Mouse (Mus musculus) MEL (cell line): ENCODE measurements at regions not wholly inside any gene's neighbourhood (a gene's known extent, or its start where the extent isn't known, plus 50 kb on each side); places are given as distances from the start of the nearest gene placed in this dataset.

Experiments
- DNase-seq: peaks from one replicate; pipeline ENCODE4 v3.0.0; 2011; ENCODE audit warnings: low read depth, low spot score
- H3K27ac ChIP-seq: 2 replicates; pipeline ENCODE4 v1.5.1; 2012; ENCODE audit warnings: low read depth, mild to moderate bottlenecking, control low read depth, low read length, moderate library complexity; ENCODE audit not compliant: control insufficient read depth
- H3K27me3 ChIP-seq, 2 experiments: fragments of 150-350 bp in 1 of 2; sonication (generic) in 1 of 2; 2 replicates each; pipeline ENCODE4 v1.6.1; 2012; ENCODE audit warnings: low read length in 2 of 2, mild to moderate bottlenecking in 2 of 2, improper control_type of control experiment in 1 of 2, moderate library complexity in 1 of 2; ENCODE audit not compliant: insufficient read depth in 2 of 2, control insufficient read depth in 1 of 2
- H3K36me3 ChIP-seq, 2 experiments: 2 replicates each; pipeline ENCODE4 v1.6.1; 2012 to 2014; ENCODE audit warnings: low read length in 2 of 2, improper control_type of control experiment in 1 of 2, inconsistent platforms in 1 of 2, mild to moderate bottlenecking in 1 of 2; ENCODE audit not compliant: insufficient read depth in 2 of 2, control insufficient read depth in 1 of 2
- H3K4me1 ChIP-seq, 2 experiments: fragments of 150-350 bp in 1 of 2; sonication (generic) in 1 of 2; 2 replicates each; pipeline ENCODE4 v1.6.1; 2012; ENCODE audit warnings: low read length in 2 of 2, improper control_type of control experiment in 1 of 2, mild to moderate bottlenecking in 1 of 2; ENCODE audit not compliant: insufficient read depth in 2 of 2, control insufficient read depth in 1 of 2
- H3K4me3 ChIP-seq, 2 experiments: fragments of 150-350 bp in 1 of 2; sonication (generic) in 1 of 2; 2 replicates each; pipeline ENCODE4 v1.5.1; 2012; ENCODE audit warnings: low read depth in 2 of 2, low read length in 2 of 2, mild to moderate bottlenecking in 2 of 2, moderate library complexity in 2 of 2, control low read depth in 1 of 2, improper control_type of control experiment in 1 of 2; ENCODE audit not compliant: control insufficient read depth in 1 of 2, insufficient read depth in 1 of 2
- H3K79me2 ChIP-seq: 2 replicates; pipeline ENCODE4 v1.6.1; 2012; ENCODE audit warnings: mild to moderate bottlenecking, low read length, moderate library complexity; ENCODE audit not compliant: control insufficient read depth, poor library complexity, insufficient read depth
- H3K9ac ChIP-seq: 2 replicates; pipeline ENCODE4 v1.6.1; 2012; ENCODE audit warnings: low read depth, mild to moderate bottlenecking, control low read depth, low read length, moderate library complexity; ENCODE audit not compliant: control insufficient read depth, poor library complexity, severe bottlenecking
- H3K9me3 ChIP-seq: fragments of 150-350 bp; sonication (generic); replicated peaks from 2 replicates; pipeline ENCODE4 v1.6.1; 2012; ENCODE audit warnings: mild to moderate bottlenecking, low read length, improper control_type of control experiment, moderate library complexity; ENCODE audit not compliant: insufficient read depth
- BHLHE40 ChIP-seq: IDR thresholded peaks from 2 replicates; pipeline ENCODE4 v1.6.1; 2012; ENCODE audit warnings: low read depth, mild to moderate bottlenecking, inconsistent platforms, low read length, improper control_type of control experiment, borderline replicate concordance
- CHD1 ChIP-seq: IDR thresholded peaks from 2 replicates; pipeline ENCODE4 v1.6.1; 2012; ENCODE audit warnings: low read depth, mild to moderate bottlenecking, inconsistent platforms, low read length, improper control_type of control experiment
- ELF1 ChIP-seq: IDR thresholded peaks from 2 replicates; pipeline ENCODE4 v1.6.1; 2014; ENCODE audit warnings: low read depth, mild to moderate bottlenecking, inconsistent platforms, low read length, improper control_type of control experiment, moderate library complexity
- GABPA ChIP-seq: IDR thresholded peaks from 2 replicates; pipeline ENCODE4 v1.6.1; 2012; ENCODE audit warnings: low read depth, mild to moderate bottlenecking, inconsistent platforms, low read length, improper control_type of control experiment, moderate library complexity
- GATA1 ChIP-seq: IDR thresholded peaks from 2 replicates; pipeline ENCODE4 v1.6.1; 2011; ENCODE audit warnings: low read depth, low read length, improper control_type of control experiment
- JUND ChIP-seq: IDR thresholded peaks from 2 replicates; pipeline ENCODE4 v1.6.1; 2011; ENCODE audit warnings: low read depth, mild to moderate bottlenecking, improper control_type of control experiment, low read length
- MEF2A ChIP-seq: IDR thresholded peaks from 2 replicates; pipeline ENCODE4 v1.6.1; 2014; ENCODE audit warnings: low read depth, mild to moderate bottlenecking, inconsistent platforms, low read length, improper control_type of control experiment; ENCODE audit not compliant: poor library complexity, insufficient replicate concordance, severe bottlenecking; ENCODE audit errors: extremely low read depth
- MXI1 ChIP-seq: IDR thresholded peaks from 2 replicates; pipeline ENCODE4 v1.6.1; 2011; ENCODE audit warnings: mild to moderate bottlenecking, low read depth, low read length, improper control_type of control experiment
- MYB ChIP-seq: IDR thresholded peaks from 2 replicates; pipeline ENCODE4 v1.6.1; 2011; ENCODE audit warnings: mild to moderate bottlenecking, low read depth, low read length, improper control_type of control experiment
- NELFE ChIP-seq: IDR thresholded peaks from 2 replicates; pipeline ENCODE4 v1.6.1; 2011; ENCODE audit warnings: low read depth, low read length, improper control_type of control experiment
- POLR2A ChIP-seq, 2 experiments: IDR thresholded peaks; 2 replicates each; pipeline ENCODE4 v1.6.1; 2011 to 2012; ENCODE audit warnings: low read length in 2 of 2, mild to moderate bottlenecking in 2 of 2, control low read depth in 1 of 2, improper control_type of control experiment in 1 of 2, low read depth in 1 of 2, moderate library complexity in 1 of 2; ENCODE audit not compliant: control insufficient read depth in 1 of 2, insufficient read depth in 1 of 2, poor library complexity in 1 of 2
- SIN3A ChIP-seq: IDR thresholded peaks from 2 replicates; pipeline ENCODE4 v1.6.1; 2012; ENCODE audit warnings: low read length, improper control_type of control experiment, inconsistent platforms
- TAL1 ChIP-seq: IDR thresholded peaks from 2 replicates; pipeline ENCODE4 v1.6.1; 2012; ENCODE audit warnings: mild to moderate bottlenecking, inconsistent platforms, low read length, moderate library complexity, mixed read lengths
- TBP ChIP-seq: IDR thresholded peaks from 2 replicates; pipeline ENCODE4 v1.8.0; 2011; ENCODE audit warnings: low read depth, low read length, improper control_type of control experiment
- UBTF ChIP-seq: IDR thresholded peaks from 2 replicates; pipeline ENCODE4 v1.6.1; 2012; ENCODE audit warnings: low read depth, mild to moderate bottlenecking, inconsistent platforms, low read length, improper control_type of control experiment, moderate library complexity, borderline replicate concordance; ENCODE audit not compliant: insufficient read depth
- USF1 ChIP-seq: IDR thresholded peaks from 2 replicates; pipeline ENCODE4 v1.6.1; 2014; ENCODE audit warnings: low read depth, mild to moderate bottlenecking, inconsistent platforms, low read length, improper control_type of control experiment, moderate library complexity
- ZC3H11A ChIP-seq: IDR thresholded peaks from 2 replicates; pipeline ENCODE4 v1.6.1; 2012; ENCODE audit warnings: low read depth, mild to moderate bottlenecking, inconsistent platforms, low read length, improper control_type of control experiment
- ZKSCAN1 ChIP-seq: IDR thresholded peaks from 2 replicates; pipeline ENCODE4 v1.6.1; 2012; ENCODE audit warnings: low read depth, mild to moderate bottlenecking, inconsistent platforms, low read length, improper control_type of control experiment, moderate library complexity
- ZMIZ1 ChIP-seq: IDR thresholded peaks from 2 replicates; pipeline ENCODE4 v1.6.1; 2012; ENCODE audit warnings: low read depth, mild to moderate bottlenecking, inconsistent platforms, low read length, improper control_type of control experiment, moderate library complexity

DNA sequence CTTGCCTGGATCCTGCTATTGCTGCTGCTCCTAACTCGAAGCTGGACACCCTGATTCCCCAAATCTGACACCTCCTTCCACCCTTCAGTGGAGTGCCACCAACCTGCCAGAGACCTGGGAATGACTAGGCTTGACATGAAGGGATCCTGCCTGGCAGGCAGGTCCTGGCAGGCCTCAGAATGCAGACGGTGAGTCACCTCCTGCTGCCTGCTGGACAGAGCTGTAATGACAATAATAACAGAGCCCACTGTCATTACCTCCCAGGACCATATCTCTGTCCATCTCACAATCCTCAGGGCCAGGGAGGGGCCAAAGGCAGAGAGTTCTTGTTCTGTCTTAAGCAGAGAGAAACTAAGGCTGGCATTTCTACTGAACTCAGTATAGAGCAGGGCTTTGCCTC lies 61.5 kb upstream of the Vps8 start:
- peaks cover 0 to 18% of the 10 kb centered on the region in 2 experiments; a peak in 2 of 4 replicates for H3K36me3 ChIP-seq
- no peak overlapping the region for H3K27ac ChIP-seq
- H3K9ac ChIP-seq = no peak overlapping the region
- peaks cover 8 to 29% of the 10 kb centered on the region in 2 experiments for H3K4me1 ChIP-seq
- no peaks in the 10 kb centered on the region for H3K27me3 ChIP-seq
- no peaks in the 10 kb centered on the region for H3K9me3 ChIP-seq
- no peak overlapping the region for H3K4me3 ChIP-seq
- no peaks in the 10 kb centered on the region for H3K79me2 ChIP-seq
- no peak for TF ChIP-seq BHLHE40
- TF ChIP-seq CHD1 = no peak
- TF ChIP-seq TAL1 = no peak
- no peak for TF ChIP-seq MXI1
- no peak for TF ChIP-seq JUND
- DNase-seq = no peak

DNA sequence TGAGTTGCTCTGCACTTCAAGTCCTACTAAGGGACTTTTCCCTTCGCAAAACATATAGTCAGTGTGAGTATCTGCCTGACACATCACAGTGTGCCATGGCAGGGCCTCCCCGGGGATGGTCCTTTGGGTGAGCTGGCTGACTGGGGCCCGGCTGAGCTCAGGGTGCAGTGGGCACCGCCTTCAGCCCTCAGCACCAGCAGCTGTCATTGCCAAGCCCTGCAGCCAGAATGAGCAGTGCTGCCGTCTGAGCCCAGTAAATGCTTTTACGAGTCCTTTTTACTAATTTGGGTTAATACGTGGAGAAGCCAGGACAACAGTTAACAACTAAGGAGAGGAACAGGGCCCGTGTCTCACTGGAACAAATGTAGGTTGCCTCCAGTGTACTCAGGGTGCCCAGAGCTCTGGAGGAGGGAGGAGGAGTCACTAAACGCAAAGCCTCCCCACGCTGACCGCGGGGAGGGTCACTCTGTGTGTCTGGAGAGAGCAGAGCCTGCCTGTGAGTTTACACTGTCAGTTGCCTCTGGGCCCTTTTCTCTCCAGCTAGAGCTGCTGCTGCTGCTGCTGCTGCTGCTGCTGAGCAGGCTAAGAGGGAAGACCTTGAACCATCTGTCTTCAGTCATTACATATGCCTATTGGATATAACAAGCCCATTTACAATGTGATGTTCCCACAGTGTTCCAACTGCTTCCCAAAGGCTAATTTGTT lies 60.1 kb upstream of the Vps8 start:
- Histone ChIP-seq H3K27me3 (no peaks in the 10 kb centered on the region), H3K4me1 (peaks cover 5 to 20% of the 10 kb centered on the region in 2 experiments), H3K9ac (no peak overlapping the region), H3K4me3 (no peak overlapping the region), H3K36me3 (peaks cover 0 to 13% of the 10 kb centered on the region in 2 experiments; a peak in 2 of 4 replicates), H3K27ac (no peak overlapping the region), H3K9me3 (no peaks in the 10 kb centered on the region), H3K79me2 (no peaks in the 10 kb centered on the region)
- DNase-seq = no peak
- TF ChIP-seq TBP (no peak), SIN3A (no peak), POLR2A (IDR thresholded peaks at IDR 0.05; ENCODE audit: control insufficient read depth in 1 of 2, insufficient read depth in 1 of 2, low read depth in 1 of 2, low read length in 2 of 2, poor library complexity in 1 of 2) (no peak), NELFE (no peak), ZC3H11A (no peak), USF1 (no peak), TAL1 (no peak), MEF2A (no peak), UBTF (no peak), ZMIZ1 (no peak), MYB (no peak), ELF1 (no peak), GATA1 (no peak), ZKSCAN1 (no peak), GABPA (no peak)
